ENCODE assay signal across 17 mouse cellular contexts in genomic region chr10:69813823-69814522, GRCm38 (mm10).
DNase-seq lines count a peak whose midpoint lies in the region; ATAC-seq and TF ChIP-seq lines count a peak whose summit lies in the region.
"Had no signal": no experiment of that assay in that cellular context is flagged by ENCODE, and none has a peak within 500 bp of the region (broad histone marks: within the 10 kb centered on the region; RNA-seq: fewer than 3 reads in every experiment).

No protein-coding gene starts in this region.

- peak; percentile 18; the same call in 1 of the 2 replicates for ATAC-seq in embryonic facial prominence, embryonic 11.5 days (replicated peaks; ENCODE audit: insufficient number of reproducible peaks, low FRiP score, low TSS enrichment, low read depth)
- ATAC-seq in limb, embryonic 14.5 days (ENCODE audit: low FRiP score, low read depth): no peak
- peak; percentile 37; the same call in 1 of the 2 replicates for ATAC-seq in neural tube, embryonic 12.5 days (ENCODE audit: low FRiP score, low read depth)
- no peak for ATAC-seq in frontal cortex, adult (ENCODE audit: low TSS enrichment)
- ATAC-seq: intestine, embryonic 16.5 days had no signal

- no peak for TF ChIP-seq POLR2A in limb, embryonic 14.5 days (IDR thresholded peaks at IDR 0.05; ENCODE audit: borderline replicate concordance, extremely low read depth, insufficient read depth, insufficient read length)

- 80% methylated on average over 6 of the region's 6 CpGs for WGBS in embryonic facial prominence, embryonic 11.5 days
- WGBS in embryonic facial prominence, embryonic 10.5 days: 91% methylated on average over 6 of the region's 6 CpGs
- WGBS in limb, embryonic 14.5 days: 54% methylated on average over 6 of the region's 6 CpGs
- 73% methylated on average over 6 of the region's 6 CpGs for WGBS in limb, embryonic 10.5 days
- 55% methylated on average over 6 of the region's 6 CpGs for WGBS in neural tube, embryonic 12.5 days

- H3K36me3 ChIP-seq in embryonic facial prominence, embryonic 11.5 days (replicated peaks; ENCODE audit: control insufficient read depth, insufficient read depth, low read depth, low read length): no peaks in the 10 kb centered on the region
- H3K36me3 ChIP-seq in embryonic facial prominence, embryonic 10.5 days (replicated peaks): peaks cover 8% of the 10 kb centered on the region
- H3K36me3 ChIP-seq in limb, embryonic 14.5 days (ENCODE audit: control insufficient read depth, insufficient read depth, low read length): no peaks in the 10 kb centered on the region
- H3K36me3 ChIP-seq in limb, embryonic 10.5 days: no peaks in the 10 kb centered on the region
- peaks cover 8% of the 10 kb centered on the region; the same call in 1 of the 2 replicates for H3K36me3 ChIP-seq in neural tube, embryonic 12.5 days
- H3K36me3 ChIP-seq: embryonic facial prominence, embryonic 15.5 days; forebrain, embryonic 10.5 days; liver, embryonic 13.5 days; lung, embryonic 15.5 days had no signal

- DNase-seq in embryonic facial prominence, embryonic 11.5 days (ENCODE audit: low spot score): no peak
- DNase-seq in embryonic facial prominence, embryonic 10.5 days (ENCODE audit: low spot score): no peak
- peak; percentile 26 for DNase-seq in limb, embryonic 14.5 days (ENCODE audit: low spot score)
- no peak for DNase-seq in limb, embryonic 10.5 days (ENCODE audit: low spot score)
- DNase-seq in NIH3T3 (ENCODE audit: low read depth): peak; percentile 71
- no peak for DNase-seq in layer of hippocampus, postnatal 10 days (ENCODE audit: low spot score in 2 of 2)
- DNase-seq: B cell, adult 2 months; liver, embryonic 13.5 days; right cerebral cortex, postnatal 25 days had no signal

- no peaks in the 10 kb centered on the region for H3K9me3 ChIP-seq in embryonic facial prominence, embryonic 11.5 days (replicated peaks; ENCODE audit: control insufficient read depth, low read length)
- no peaks in the 10 kb centered on the region for H3K9me3 ChIP-seq in embryonic facial prominence, embryonic 10.5 days
- no peaks in the 10 kb centered on the region for H3K9me3 ChIP-seq in limb, embryonic 14.5 days (ENCODE audit: control insufficient read depth, low read length)
- H3K9me3 ChIP-seq in limb, embryonic 10.5 days (replicated peaks): no peaks in the 10 kb centered on the region
- no peaks in the 10 kb centered on the region for H3K9me3 ChIP-seq in neural tube, embryonic 12.5 days
- H3K9me3 ChIP-seq: embryonic facial prominence, embryonic 15.5 days; forebrain, embryonic 10.5 days; heart, embryonic 12.5 days; kidney, embryonic 15.5 days; liver, embryonic 13.5 days; lung, embryonic 15.5 days had no signal

- H3K4me3 ChIP-seq in embryonic facial prominence, embryonic 11.5 days (ENCODE audit: low read depth, low read length): no peak overlapping the region
- H3K4me3 ChIP-seq in embryonic facial prominence, embryonic 10.5 days: no peak overlapping the region
- no peak overlapping the region for H3K4me3 ChIP-seq in limb, embryonic 14.5 days (replicated peaks; ENCODE audit: low read length)
- no peak overlapping the region for H3K4me3 ChIP-seq in limb, embryonic 10.5 days
- no peak overlapping the region for H3K4me3 ChIP-seq in neural tube, embryonic 12.5 days
- H3K4me3 ChIP-seq: embryonic facial prominence, embryonic 15.5 days; forebrain, embryonic 10.5 days; heart, embryonic 12.5 days; kidney, embryonic 15.5 days; liver, embryonic 13.5 days; lung, embryonic 15.5 days had no signal

- no peaks in the 10 kb centered on the region for H3K27me3 ChIP-seq in embryonic facial prominence, embryonic 11.5 days (ENCODE audit: control insufficient read depth, insufficient read depth, low read length)
- no peaks in the 10 kb centered on the region for H3K27me3 ChIP-seq in embryonic facial prominence, embryonic 10.5 days (replicated peaks; ENCODE audit: low read depth, poor library complexity, severe bottlenecking)
- no peaks in the 10 kb centered on the region for H3K27me3 ChIP-seq in limb, embryonic 14.5 days (ENCODE audit: control insufficient read depth, insufficient read depth, low read length)
- H3K27me3 ChIP-seq in limb, embryonic 10.5 days (ENCODE audit: low read depth, poor library complexity, severe bottlenecking): no peaks in the 10 kb centered on the region
- H3K27me3 ChIP-seq in neural tube, embryonic 12.5 days (replicated peaks): no peaks in the 10 kb centered on the region
- H3K27me3 ChIP-seq: embryonic facial prominence, embryonic 15.5 days; heart, embryonic 12.5 days; kidney, embryonic 15.5 days; liver, embryonic 13.5 days; lung, embryonic 15.5 days had no signal

- H3K4me2 ChIP-seq in embryonic facial prominence, embryonic 11.5 days (ENCODE audit: low read depth, low read length): no peak overlapping the region
- no peak overlapping the region for H3K4me2 ChIP-seq in limb, embryonic 14.5 days (replicated peaks; ENCODE audit: low read depth, low read length, severe bottlenecking)
- no peak overlapping the region for H3K4me2 ChIP-seq in neural tube, embryonic 12.5 days (replicated peaks)
- H3K4me2 ChIP-seq: embryonic facial prominence, embryonic 15.5 days; heart, embryonic 12.5 days; kidney, embryonic 15.5 days; liver, embryonic 13.5 days; lung, embryonic 15.5 days had no signal

- no peaks in the 10 kb centered on the region for H3K4me1 ChIP-seq in embryonic facial prominence, embryonic 11.5 days (ENCODE audit: control insufficient read depth, insufficient read depth, low read length)
- no peaks in the 10 kb centered on the region for H3K4me1 ChIP-seq in embryonic facial prominence, embryonic 10.5 days
- H3K4me1 ChIP-seq in limb, embryonic 14.5 days (ENCODE audit: control insufficient read depth, insufficient read depth, low read length): no peaks in the 10 kb centered on the region
- H3K4me1 ChIP-seq in limb, embryonic 10.5 days: peaks cover 3% of the 10 kb centered on the region; the same call in 1 of the 2 replicates
- H3K4me1 ChIP-seq in neural tube, embryonic 12.5 days: peaks cover 5% of the 10 kb centered on the region
- H3K4me1 ChIP-seq: embryonic facial prominence, embryonic 15.5 days; forebrain, embryonic 10.5 days; heart, embryonic 12.5 days; kidney, embryonic 15.5 days; liver, embryonic 13.5 days; lung, embryonic 15.5 days had no signal

- H3K9ac ChIP-seq in embryonic facial prominence, embryonic 11.5 days (replicated peaks; ENCODE audit: low read length): no peak overlapping the region
- no peak overlapping the region for H3K9ac ChIP-seq in limb, embryonic 14.5 days (ENCODE audit: low read depth, low read length, severe bottlenecking)
- H3K9ac ChIP-seq in neural tube, embryonic 12.5 days: no peak overlapping the region
- H3K9ac ChIP-seq: embryonic facial prominence, embryonic 15.5 days; heart, embryonic 12.5 days; kidney, embryonic 15.5 days; liver, embryonic 13.5 days; lung, embryonic 15.5 days had no signal

- H3K27ac ChIP-seq in embryonic facial prominence, embryonic 11.5 days (replicated peaks; ENCODE audit: low read depth, low read length): no peak overlapping the region
- no peak overlapping the region for H3K27ac ChIP-seq in embryonic facial prominence, embryonic 10.5 days (replicated peaks)
- H3K27ac ChIP-seq in limb, embryonic 14.5 days (replicated peaks; ENCODE audit: low read depth, low read length): no peak overlapping the region
- H3K27ac ChIP-seq in limb, embryonic 10.5 days: no peak overlapping the region
- no peak overlapping the region for H3K27ac ChIP-seq in neural tube, embryonic 12.5 days
- H3K27ac ChIP-seq: embryonic facial prominence, embryonic 15.5 days; forebrain, embryonic 10.5 days; kidney, embryonic 15.5 days; liver, embryonic 13.5 days; lung, embryonic 15.5 days had no signal

Comparison
In these comparisons a context has a peak if more than half of its experiments do, and no peak if none do; other contexts are left out.
1. DNase-seq: peak in limb, embryonic 14.5 days (single experiment) and NIH3T3 (single experiment); none in embryonic facial prominence, embryonic 11.5 days (single experiment), embryonic facial prominence, embryonic 10.5 days (single experiment), limb, embryonic 10.5 days (single experiment) and layer of hippocampus, postnatal 10 days (0 of 2).
2. ATAC-seq: peak in embryonic facial prominence, embryonic 11.5 days (single experiment) and neural tube, embryonic 12.5 days (single experiment); none in limb, embryonic 14.5 days (single experiment) and frontal cortex, adult (single experiment).